Mouse (Mus musculus) neural tube, embryonic 11.5 days (tissue): Measurements from ENCODE around the gene Hmgb2. TPM values are rescaled to one million over a fixed set of nuclear protein-coding genes. Genes with fewer than 3 reads are reported as not detected.

Experiments used
- ATAC-seq: fragments of 200-750 bp; cut with Nextera tagmentation; 2 replicates; pipeline ENCODE4 v1.8.0; 2017; ENCODE audit warnings: moderate number of reproducible peaks, mild to moderate bottlenecking, moderate TSS enrichment, moderate library complexity; ENCODE audit not compliant: insufficient read depth, low FRiP score, low TSS enrichment
- DNase-seq: peaks from one replicate; pipeline ENCODE4 v3.0.0-alpha.2; 2015; ENCODE audit warnings: low spot score
- H3K27ac ChIP-seq: fragments of 300-500 bp; sonication (generic); 2 replicates; pipeline ENCODE4 v1.5.1; 2014; ENCODE audit warnings: low read depth, mild to moderate bottlenecking, low read length
- H3K27me3 ChIP-seq: fragments of 300-500 bp; sonication (generic); 2 replicates; pipeline ENCODE4 v1.6.1; 2014; ENCODE audit warnings: mild to moderate bottlenecking, low read length, mixed read lengths; ENCODE audit not compliant: control insufficient read depth, insufficient read depth
- H3K36me3 ChIP-seq: fragments of 300-500 bp; sonication (generic); 2 replicates; pipeline ENCODE4 v1.6.1; 2014; ENCODE audit warnings: mild to moderate bottlenecking, low read length, moderate library complexity, mixed read lengths; ENCODE audit not compliant: control insufficient read depth, insufficient read depth
- H3K4me1 ChIP-seq: fragments of 300-500 bp; sonication (generic); 2 replicates; pipeline ENCODE4 v1.6.1; 2014; ENCODE audit warnings: low read length, mixed read lengths; ENCODE audit not compliant: control insufficient read depth, insufficient read depth
- H3K4me2 ChIP-seq: fragments of 300-500 bp; sonication (generic); 2 replicates; pipeline ENCODE4 v1.6.1; 2014; ENCODE audit warnings: low read depth, mild to moderate bottlenecking, moderate library complexity
- H3K4me3 ChIP-seq: fragments of 300-500 bp; sonication (generic); 2 replicates; pipeline ENCODE4 v1.5.1; 2014; ENCODE audit warnings: low read depth, low read length
- H3K9ac ChIP-seq: fragments of 300-500 bp; sonication (generic); 2 replicates; pipeline ENCODE4 v1.6.1; 2014; ENCODE audit warnings: mild to moderate bottlenecking, low read length
- H3K9me3 ChIP-seq: fragments of 300-500 bp; sonication (generic); 2 replicates; pipeline ENCODE4 v1.6.1; 2016; ENCODE audit warnings: low read length; ENCODE audit not compliant: control insufficient read depth
- WGBS: fragments of 180-500 bp; shearing (Covaris S2); extraction: QIAGEN DNeasy Blood & Tissue Kit; methylation state at CpG from one replicate; pipeline ENCODE4 v1.1.7; 2014; 5-methylcytosine and 5-hydroxymethylcytosine counted together
- polyA plus RNA-seq: library from polyadenylated mRNA; unstranded; fragments of >200 nt; fragmentation: Nextera tagmentation; extraction: Ambion mirVana; gene quantifications from 2 replicates; pipeline ENCODE4 v1.2.1, GENCODE M21; 2014

The Hmgb2 gene
- polyA plus RNA-seq, 1 experiment from 2014 or later: 468 TPM

DNA sequence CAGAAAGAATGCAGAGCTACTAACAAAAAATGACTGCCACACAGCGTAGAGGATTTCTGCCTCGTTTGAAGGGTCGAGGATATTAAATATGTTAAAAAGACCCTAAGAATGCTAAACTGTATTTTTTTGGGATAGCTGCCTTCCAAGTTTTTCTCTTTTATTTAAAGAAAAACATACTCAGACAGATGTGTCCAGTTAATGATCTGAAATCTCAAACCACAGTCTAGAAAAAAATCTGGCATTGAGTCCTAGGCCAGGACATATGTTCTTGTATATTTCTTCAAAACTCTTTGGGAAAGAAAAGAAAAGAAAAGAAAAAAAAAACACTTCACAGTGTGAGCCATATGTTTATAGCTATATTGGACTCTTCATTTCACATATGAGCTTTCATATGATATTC lies 51.0 kb downstream of the Hmgb2 start:
- ATAC-seq: no peak
- Histone ChIP-seq H3K27me3 (no peaks in the 10 kb centered on the region), H3K27ac (no peak overlapping the region), H3K9ac (no peak overlapping the region), H3K4me2 (no peak overlapping the region), H3K4me1 (peaks cover 1% of the 10 kb centered on the region; the same call in 1 of the 2 replicates), H3K36me3 (no peaks in the 10 kb centered on the region), H3K4me3 (no peak overlapping the region), H3K9me3 (no peaks in the 10 kb centered on the region)
- WGBS: 88% methylated on average over 3 of the region's 3 CpGs
- no peak for DNase-seq

DNA sequence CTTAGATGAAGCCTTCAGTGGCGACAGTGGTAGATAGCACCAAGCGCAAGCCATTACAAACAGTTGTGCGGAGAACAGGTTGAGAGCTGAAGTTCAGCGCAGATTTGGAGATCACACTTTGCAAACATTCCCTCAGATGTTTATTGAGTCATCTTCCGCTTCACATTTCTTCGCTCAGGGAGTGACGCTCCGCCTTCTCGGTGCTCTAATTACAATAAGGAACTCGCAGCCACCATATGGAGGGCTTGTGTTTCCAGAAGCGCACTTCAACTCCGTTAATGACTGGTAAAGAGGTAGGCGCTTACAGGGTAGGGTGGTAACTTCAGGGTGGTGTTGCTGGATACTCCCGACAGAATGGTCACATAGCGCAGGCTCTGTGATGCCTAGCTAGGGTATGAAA lies 52.0 kb downstream of the Hmgb2 start:
- 91% methylated on average over 15 of the region's 15 CpGs for WGBS
- Histone ChIP-seq H3K27ac (no peak overlapping the region), H3K4me1 (peaks cover 4% of the 10 kb centered on the region; the same call in 1 of the 2 replicates), H3K4me3 (no peak overlapping the region), H3K36me3 (no peaks in the 10 kb centered on the region), H3K27me3 (no peaks in the 10 kb centered on the region), H3K9me3 (no peaks in the 10 kb centered on the region), H3K9ac (no peak overlapping the region), H3K4me2 (no peak overlapping the region)
- DNase-seq (no peak), ATAC-seq (no peak)

DNA sequence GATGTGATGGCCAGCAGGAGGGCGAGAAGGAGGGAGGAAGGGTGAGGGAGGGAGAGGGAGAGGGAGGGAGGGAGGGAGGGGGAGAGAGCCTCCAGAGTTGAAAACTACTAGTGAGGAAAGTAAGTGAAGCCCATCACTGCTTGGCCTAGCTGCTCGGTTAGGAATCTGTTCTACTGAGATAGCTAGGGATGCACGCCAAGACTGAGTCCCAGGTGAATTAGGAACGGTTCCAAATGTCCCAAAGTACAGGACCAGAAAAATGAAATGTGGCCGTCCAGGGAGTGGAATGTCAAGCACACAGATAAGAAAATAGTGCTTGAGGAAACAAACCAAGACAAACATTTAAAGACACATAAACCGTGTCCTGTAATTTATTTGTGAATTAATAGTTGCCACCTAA lies 53.3 kb downstream of the Hmgb2 start:
- Histone ChIP-seq H3K4me3 (no peak overlapping the region), H3K36me3 (no peaks in the 10 kb centered on the region), H3K4me1 (peaks cover 10% of the 10 kb centered on the region; the same call in 1 of the 2 replicates), H3K9ac (no peak overlapping the region), H3K27me3 (no peaks in the 10 kb centered on the region), H3K9me3 (no peaks in the 10 kb centered on the region), H3K4me2 (no peak overlapping the region), H3K27ac (no peak overlapping the region)
- WGBS: 86% methylated on average over 6 of the region's 6 CpGs
- DNase-seq (no peak), ATAC-seq (no peak)

Other genes with a start within 250 kb of the Hmgb2 start
- 0.20 TPM in 1 of 2 replicates, not detected in the other for gene Hand2, start 190.9 kb upstream of the Hmgb2 start, polyA plus RNA-seq
- gene Scrg1, start 56.0 kb upstream of the Hmgb2 start, polyA plus RNA-seq: 1.5 and 1.9 TPM in 2 replicates
- 99.4 and 103 TPM in 2 replicates for gene Sap30, start 24.0 kb upstream of the Hmgb2 start, polyA plus RNA-seq
- gene Galnt7, start 141.1 kb downstream of the Hmgb2 start, polyA plus RNA-seq: 19.8 and 20.1 TPM in 2 replicates